Mouse (Mus musculus) lung, adult 18-20 months (tissue): Measurements from ENCODE around the gene St7l.
"Not testable (repeated sequence)": the region's sequence is repeated elsewhere in the genome, so short reads cannot be mapped to it uniquely, and the experiment has no call there.

Experiments used
- DNase-seq, 2 experiments: peaks; one replicate each; pipeline ENCODE4 v3.0.0; 2022; ENCODE audit warnings: mixed read lengths in 2 of 2

The St7l gene

DNA sequence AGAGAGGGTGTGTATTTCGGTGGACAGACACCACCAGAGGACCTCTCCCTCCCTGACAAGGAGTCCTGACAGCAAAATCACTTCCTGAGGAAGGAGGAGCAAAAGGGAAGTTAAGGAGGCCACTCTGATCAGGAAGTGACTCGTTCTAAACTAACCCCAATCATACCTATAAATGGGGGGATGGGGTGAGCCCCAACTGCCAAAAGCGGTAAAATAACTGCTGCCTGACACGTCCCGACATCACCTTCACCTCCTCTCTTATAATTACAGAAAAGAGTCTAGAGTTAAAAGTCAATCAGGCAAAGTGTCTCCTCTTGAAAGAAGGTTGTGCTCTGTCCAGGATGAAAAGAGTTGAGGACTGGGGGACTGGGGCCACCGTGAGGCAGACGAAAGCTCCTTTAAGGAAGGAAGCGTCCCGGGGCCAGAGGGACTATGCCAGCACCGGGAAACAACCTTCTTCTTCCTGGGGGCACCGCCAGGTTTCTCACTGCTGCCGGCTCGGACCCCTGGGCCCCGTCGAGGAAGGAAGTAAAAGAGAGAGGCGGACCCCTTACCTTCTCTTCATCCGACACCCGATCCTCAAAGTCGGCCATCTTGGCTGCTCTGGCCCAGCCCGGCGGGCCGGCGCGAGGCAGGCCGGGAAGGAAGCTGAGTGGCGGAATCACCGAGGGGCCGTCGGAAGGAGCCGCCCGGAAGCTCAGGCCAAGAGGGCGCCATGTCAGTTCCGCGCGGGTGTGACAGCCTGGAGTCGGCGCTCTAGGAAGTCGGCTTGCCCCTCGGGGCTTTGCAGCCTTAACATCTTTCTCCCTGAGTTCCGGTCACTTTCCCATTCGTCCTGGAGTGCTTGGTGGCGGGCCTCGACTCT lies at the start of gene St7l, which contains the start of gene Capza1:
Gene St7l (plus strand): TSS at position 220 of the 865 bp plus-strand sequence.
Gene Capza1 (minus strand): TSS at position 720 of the 865 bp plus-strand sequence.
- DNase-seq = peak; percentile 90 to 92

DNA sequence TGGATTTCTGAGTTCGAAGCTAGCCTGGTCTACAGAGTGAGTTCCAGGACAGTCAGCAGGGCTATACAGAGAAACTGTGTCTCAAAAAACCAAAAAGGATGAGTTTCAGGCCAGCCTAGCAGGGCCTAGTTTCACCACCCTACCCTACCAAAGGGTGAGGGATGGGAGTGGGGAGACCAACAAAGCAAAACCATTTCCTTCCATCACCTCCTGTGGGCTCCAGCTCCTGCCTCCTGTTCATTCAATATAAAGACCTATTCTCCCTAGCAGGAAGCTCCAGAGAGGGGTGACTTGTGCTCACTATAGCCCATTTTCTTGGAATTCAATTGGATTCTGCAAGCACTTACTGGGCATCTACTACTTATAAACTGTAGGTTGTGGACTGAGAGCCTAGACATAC lies 49.1 kb upstream of the St7l start:
- no peak for DNase-seq

DNA sequence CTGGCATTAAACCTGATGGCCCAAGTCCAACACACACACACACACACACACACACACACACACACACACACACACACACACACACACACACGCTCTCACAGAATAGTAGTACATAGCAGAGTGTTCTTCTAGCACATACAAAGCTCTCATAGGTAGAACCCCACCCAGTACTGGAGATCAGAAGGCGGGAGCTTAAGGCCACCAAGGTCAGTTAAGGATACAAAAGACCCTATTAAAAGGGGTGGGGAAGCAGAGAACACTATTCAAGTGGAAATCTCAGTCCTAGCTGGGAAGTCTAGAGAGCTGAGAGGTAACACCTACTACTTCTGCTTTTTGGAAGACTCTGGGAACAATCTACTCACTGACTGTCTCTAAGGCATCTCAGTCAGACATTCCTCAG lies 48.5 kb upstream of the St7l start:
- no peak for DNase-seq

DNA sequence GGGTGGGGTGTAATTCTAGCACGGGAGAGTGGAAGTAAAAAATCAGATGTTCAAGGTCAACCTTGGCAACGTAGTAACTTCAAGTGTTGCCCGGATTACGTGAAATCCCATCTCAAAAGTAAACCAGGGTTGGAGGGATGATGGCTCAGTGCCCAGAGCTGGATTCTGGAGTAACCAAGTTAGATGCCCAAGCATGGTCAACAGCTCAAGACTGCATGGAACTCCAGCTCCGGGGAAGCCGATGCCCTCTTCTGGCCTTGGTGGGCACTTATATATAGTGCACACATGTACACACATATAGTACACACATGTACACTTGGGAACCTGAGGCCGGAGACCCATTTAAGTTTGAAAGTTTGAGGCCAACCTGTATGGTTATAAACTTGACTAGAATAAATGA lies 47.7 kb upstream of the St7l start:
- DNase-seq = no peak

DNA sequence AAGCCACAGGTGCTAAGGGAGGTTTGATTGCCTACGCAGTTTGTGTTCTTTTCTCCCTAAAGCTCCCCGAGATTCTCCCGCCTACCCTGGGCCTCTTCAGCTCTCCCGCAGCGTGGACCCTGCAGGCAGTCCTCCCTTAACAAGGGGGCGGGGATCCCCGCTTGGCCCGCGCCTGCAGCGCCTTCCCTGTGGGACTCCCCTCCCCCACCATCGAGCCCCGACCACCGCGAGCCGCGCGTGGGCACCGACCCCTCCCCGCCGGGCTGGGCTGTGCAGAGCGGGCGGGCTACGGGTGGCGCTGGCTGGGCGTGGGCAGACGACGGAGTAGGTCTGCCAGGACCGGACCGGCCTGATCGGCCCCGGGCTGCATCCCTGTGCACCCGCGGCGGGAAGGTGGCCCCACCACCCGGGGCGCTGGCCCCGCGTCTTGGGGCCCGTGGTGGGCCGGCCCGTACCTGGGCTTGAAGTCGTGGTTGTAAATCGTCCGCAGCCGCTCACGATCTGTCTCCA lies 46.3 kb upstream of the St7l start:
- peak; percentile 46 to 55 for DNase-seq

DNA sequence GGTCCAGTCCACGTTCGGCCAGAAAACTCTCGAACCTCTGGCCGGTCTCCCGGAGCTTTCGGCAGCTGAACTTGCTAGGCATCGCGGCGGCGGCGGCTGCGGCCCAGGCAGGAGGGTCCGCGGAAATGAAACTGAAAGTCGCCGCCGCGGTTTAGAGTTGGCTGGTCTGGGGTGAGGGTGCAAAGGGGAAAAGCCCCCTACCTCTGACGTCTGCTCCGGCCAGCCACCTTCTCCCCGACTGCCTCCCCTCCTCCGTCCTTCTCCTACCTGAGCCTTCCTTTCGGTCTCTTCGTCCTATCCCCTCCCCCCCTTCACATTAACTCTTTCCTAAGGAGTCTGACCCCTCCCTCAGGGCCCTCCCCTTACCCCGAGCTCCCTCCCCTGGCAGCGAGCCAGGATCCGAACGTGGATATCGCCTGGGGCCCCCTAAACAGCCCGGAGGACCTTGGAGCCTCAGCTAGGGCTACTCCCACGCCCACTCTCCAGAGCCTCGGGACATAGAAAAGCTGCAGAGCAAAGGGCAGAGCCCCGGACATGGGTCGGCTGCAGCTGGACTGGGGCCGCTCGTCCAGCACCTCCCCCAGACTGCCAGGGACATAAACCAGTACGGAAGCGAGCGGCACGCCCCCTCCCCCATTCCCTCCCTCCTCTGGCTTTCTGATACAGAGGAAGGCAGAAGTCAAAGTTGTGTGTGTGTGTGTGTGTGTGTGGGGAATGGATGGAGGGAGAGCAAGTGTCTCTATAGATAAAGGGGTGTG lies 45.6 kb upstream of the St7l start, which contains the start of gene Mov10:
Gene Mov10 (minus strand): TSS at position 573 of the 758 bp plus-strand sequence.
- DNase-seq = peak; percentile 62 to 64

DNA sequence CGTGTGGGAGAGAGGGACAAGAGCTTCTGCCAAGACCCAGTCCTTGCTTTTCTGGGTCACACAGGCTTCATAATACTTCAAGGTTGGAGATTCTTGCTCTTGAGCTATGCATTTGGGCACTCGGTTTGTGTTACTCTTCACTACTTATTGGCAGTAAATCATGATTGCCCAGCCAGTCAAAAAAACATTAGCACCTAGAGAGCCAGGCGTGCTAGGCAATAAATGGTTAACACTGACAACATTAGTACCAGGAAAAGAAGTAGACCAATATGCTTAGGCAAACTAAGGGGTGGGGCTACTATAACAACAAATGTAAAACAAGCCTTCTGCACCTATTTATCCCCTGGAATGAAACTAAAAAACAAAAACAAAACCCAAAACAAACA lies 45.1 kb upstream of the St7l start:
- DNase-seq = peak in 1 of 2 experiments; percentile 11

DNA sequence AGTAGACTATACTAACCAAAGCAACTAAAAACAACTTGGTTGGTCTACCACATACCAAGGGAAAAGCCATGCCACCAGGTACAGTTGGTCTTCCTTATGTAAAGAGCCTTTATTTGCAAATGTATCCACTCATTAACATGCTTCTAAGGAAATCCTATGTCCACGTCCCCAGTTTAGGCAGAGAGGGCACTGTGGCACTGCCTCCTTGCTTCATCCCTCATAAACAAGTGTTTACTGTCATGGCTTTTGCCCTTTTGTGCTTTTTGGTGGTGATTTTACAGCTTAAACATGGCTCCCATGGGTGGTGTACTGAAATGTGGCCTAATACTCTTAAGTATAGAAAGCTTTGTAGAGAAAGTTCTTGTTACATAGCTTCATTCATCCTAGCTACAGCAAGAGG lies 43.4 kb upstream of the St7l start:
- no peak for DNase-seq

DNA sequence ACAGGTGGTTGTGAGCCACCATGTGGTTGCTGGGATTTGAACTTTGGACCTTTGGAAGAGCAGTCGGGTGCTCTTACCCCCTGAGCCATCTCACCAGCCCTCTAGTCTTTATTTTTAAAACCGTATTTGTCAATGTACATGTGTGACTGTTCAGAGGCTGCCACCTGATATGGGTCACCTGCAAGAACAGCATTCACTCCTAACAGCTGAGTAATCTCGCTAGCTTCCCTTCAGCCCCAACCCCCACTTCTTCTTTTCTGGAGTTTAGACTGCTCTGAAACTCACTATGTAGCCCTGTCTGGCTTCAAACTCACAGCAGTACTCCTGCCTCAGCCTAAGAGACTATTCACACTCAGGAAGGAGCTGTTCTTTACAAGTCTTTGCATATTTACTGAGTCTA lies 41.4 kb upstream of the St7l start:
- no peak for DNase-seq

DNA sequence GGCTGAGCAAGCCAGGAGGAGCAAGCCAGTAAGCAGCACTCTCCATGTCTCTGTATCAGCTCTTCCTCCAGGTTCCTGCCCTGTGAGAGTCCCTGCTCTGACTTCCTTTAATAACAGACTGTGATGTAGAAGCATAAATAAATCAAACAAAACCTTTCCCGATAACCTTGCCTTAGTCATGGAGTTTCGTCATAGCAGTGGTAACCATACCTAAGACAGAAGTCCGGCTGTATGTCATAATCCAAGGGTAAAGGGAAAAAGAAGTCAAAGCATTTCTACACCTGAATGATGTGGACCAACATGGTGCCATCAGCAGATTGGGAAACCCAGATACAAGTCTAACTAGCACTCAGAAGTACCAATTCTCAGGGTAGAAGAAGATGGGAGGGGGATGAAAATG lies 28.0 kb upstream of the St7l start:
- DNase-seq = no peak

DNA sequence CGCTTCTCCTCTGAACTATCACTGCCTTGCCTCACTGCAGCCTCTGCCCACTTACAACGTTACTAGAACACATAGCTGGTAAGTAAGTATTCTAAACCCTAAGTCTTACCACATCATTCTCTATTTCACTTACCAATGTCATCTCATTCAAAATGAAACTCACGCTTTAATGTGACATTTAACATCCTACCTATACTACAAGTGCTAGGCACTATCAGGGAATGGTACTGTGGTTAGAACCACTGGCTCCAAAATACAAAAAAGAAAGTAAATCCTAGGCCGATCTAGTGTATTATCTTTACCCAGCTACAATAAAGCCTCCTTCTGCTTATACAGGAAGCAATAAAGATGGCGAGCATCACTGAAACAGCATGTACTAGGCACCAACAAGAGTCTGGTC lies 22.8 kb upstream of the St7l start:
- DNase-seq = no peak

DNA sequence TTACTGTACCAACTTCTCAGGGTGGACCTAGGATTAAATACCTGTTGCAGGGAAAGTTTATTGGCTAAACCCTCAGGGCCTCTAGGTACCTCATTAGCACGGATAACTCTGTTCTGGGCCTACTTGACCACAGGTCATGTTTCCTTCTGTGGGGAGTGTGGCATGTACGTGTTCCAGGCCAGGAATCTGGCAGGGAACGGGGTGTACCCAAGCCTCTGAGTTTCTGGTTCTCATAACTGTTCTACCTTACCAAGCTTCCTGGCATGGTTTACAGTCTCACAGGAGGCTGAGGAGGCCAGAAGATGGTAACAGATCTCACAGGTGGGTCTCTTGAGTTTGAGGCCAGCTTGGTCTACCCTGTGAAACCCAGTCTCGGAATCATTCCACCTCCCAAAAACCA lies 17.2 kb upstream of the St7l start:
- DNase-seq = peak in 1 of 2 experiments; percentile 18

DNA sequence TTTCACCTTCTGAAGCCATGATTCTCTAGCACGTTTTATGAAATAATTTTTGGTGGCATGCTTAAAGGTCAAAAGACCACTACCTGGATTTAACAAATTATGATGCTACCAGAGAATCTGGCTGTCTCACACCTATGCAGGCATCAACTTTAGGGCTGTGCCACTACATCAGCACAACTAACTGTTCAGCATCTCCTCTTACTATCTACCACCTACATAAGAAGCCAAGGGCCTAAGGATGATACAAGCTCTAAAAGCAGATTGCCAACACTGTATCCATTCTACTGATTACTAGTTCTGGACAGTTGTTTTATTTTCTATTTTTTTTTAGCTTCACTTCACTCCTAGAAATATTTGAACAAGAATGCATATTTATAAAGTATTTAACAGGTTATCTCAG lies 9.3 kb upstream of the St7l start:
- no peak for DNase-seq

DNA sequence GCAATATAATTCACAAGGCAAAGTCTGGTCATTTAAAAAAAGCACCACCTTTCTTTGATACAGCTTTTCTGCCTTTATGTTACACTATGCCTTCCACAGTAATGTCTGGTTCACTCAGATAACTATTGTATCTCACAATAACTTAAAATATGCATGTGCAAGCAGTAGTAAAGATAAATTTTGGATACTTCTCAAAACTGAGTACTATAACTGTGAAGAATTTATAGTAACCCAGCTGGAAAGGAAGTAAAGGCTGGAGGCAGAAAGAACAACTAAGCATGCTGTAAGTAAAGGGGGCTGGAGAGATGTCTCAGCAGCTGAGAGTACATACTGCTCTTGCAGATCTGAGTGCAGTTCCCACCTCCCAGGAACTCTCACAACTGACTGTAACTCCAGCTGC lies 8.9 kb upstream of the St7l start:
- no peak for DNase-seq

DNA sequence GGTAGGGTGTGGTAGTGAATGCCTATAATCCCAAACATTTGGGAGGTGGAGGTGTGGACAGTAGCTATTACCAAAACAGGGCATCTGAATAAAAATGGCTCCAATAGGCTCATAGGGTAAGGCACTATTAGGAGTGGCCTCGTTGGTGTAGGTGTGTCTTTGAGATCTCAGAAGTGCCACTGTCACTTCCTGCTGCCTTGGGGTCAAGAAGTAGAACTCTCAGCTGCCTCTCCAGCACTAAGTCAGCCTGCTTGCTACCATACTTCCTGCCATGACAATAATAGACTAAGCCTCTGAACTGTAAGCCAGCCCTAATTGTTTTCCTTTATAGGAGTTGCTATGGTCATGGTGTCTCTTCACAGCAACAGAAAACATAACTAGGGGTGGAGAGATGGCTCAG lies 7.7 kb upstream of the St7l start:
- no peak for DNase-seq

DNA sequence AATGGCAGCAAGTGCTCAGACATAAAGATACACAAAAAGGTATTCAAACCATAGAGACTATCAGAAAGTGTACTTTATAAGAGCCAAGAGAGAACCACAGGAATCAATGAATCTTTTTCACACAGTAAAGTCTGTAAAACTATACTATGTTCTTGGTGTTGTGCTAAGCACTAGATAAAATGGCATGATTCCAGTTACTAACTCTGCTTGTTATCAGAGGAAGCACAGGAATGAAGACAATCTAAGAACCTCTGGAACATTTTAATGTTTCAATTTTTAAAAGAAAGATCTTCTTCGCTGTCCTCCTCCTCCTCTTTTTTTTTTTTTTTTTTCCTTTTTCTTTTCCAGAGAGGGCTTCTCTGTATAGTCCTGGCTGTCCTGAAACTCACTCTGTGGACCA lies 5.2 kb upstream of the St7l start:
- no peak for DNase-seq

DNA sequence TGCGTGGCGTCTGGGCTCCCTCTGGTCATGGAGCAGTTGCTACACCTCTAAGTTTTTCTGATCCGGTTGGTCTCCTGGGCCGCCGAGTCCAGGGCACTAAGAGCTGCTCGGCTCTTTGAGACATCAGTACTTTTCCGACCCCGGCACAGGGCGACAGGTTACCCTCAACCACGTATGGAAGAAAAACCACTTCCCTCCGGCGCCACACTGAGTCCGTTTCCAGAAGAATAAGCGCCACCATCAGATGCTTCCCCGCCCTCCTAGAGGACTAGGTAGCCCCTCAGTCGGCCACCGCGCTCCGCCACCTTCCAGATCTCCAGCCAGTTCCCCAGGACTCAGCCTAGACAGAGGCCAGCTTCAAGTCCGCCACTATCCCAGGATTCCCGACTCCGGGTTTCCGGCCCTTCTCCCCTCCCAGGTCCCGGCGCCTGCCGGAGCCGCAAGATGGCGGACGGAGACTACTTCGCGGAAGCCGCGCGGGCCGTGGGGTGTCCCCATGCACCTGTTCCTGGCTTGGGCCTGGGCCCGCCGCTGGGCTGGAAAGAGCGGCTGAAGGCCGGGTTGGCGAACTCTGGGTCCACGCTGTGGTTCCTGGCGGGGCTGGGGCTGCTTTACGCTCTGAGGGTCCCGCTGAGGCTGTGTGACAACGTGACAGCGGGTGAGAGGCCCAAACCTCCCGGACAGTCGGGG lies 991 bp downstream of the St7l start:
- DNase-seq = peak; percentile 89 to 92

DNA sequence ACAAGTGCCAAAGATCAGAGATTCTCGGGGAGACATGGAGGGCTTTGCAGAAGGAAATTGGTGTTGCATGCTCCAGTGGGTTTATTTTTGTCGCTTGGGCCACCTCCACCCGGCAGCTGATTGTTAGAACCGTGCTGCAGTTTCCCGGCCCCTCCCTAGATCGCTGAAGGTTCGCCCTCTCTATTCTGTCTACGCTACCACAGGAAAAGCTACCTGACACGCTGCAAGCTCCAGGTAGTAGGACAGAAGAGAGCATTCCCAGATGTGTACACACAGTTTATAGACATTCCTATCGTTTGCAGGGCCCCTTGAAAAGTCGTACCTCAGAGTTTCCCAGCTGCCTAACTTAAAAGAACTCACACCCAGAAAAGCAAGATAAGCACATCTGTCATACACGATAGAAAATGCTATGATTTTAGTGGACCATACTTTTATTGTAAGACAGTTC lies 1.6 kb downstream of the St7l start:
- peak; percentile 33 to 57 for DNase-seq

DNA sequence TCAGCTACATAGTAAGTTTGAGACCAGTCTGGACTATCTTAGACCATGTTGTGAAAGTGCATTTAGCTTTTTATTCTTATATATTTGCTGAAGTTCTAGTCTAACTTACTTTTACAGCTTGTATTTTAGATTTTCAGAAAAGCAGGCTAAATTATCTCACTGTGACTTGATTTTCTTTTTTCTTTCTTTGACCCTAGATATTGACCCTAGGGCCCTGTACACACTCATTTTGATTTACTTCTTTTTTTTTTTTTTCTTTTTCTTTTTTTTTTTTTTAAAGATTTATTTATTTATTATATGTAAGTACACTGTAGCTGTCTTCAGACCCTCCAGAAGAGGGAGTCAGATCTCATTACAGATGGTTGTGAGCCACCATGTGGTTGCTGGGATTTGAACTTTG lies 2.9 kb downstream of the St7l start:
- not testable (repeated sequence) for DNase-seq

DNA sequence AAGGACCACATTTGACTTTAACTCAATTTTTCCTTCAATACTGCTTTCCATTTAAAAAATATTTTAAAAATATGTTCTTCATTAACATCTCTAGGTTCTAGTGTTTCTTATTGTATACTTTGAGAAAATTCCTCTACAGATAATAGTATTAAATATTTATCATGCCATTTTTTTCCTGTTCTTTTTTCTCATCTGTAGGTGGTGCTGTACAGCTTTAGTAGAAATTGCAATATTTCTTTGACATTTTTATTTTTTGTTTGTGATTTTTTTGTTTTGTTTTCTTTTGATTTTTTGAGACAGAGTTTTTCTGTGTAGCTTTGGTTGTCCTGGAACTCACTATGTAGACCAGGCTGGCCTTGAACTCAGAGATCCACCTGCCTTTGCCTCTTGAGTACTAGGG lies 5.8 kb downstream of the St7l start:
- no peak for DNase-seq

DNA sequence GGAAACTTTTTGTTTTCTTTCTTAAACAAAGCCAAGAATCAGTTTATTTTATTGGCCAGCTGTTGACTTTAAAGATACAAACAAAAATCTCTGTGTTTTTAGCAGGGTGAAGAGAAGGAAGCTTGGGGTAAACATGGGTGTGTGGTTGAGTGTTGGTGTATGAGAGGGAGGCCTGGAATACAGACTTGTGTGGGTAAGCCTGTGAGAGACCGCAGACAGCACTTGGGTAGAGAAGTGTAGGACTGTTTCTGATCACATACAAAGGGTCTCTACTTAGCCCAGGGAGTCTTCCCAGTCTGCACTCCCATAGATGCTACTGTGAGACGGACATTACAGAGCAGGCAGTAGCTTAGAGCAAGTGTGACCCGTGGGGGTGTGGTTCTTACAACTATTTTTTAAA lies 24.8 kb downstream of the St7l start:
- peak in 1 of 2 experiments; percentile 14 for DNase-seq

DNA sequence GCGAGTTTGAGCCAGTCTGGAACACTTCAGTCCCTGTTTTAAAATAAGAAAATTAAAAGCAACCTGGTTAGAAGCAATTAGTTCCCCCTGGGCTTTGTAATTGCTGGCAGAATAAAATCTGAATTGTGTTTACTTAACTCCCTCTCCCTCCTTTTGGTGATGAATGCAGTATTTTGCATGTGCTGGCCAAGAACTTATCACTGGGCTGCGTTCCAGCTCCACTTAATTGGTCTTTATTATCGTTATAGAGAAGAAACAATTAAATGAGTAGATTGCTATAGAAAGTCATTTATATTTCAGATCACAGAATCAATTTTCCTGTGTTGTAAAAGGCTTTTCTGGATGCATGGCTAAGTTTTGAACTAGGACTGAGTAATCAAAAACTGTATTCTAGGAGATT lies 32.3 kb downstream of the St7l start:
- no peak for DNase-seq

DNA sequence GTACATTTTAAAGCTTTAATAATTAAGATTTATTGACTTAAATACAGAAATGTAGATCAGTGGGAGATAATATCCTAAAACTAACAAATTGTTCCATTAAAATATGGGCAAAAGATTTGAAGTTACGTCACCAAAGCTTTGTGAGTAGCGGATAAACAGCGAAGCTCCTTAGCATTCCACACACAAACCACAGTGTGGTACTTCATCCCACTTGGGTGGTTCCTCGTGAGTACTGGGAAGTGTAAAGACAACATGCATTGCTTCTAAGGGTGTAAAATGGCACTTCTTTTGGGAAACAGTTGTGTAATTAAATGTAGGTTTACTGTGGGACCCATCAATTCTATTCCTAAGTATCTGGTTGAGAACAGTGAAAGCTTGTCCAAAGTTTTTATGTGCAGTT lies 37.3 kb downstream of the St7l start:
- peak; percentile 25 to 37 for DNase-seq
